Mouse (Mus musculus): Measurements from ENCODE around the gene Aoc1. TPM values are rescaled to one million over a fixed set of nuclear protein-coding genes. Genes with fewer than 3 reads are reported as not detected.

Aoc1 gene
- polyA plus RNA-seq, 1 experiment: not detected

- TF ChIP-seq GATA1 (IDR thresholded peaks at IDR 0.05; ENCODE audit: low read length): no peak
Measured at GRCm38 (mm10) chr6:48953220-48953619, 80.5 kb downstream of the Aoc1 start.

GRCm38 (mm10) chr6:48954211-48954610 is 81.5 kb downstream of the Aoc1 start:
- no peak for TF ChIP-seq GATA1 (IDR thresholded peaks at IDR 0.05; ENCODE audit: low read length)

- no peak for TF ChIP-seq GATA1 (IDR thresholded peaks at IDR 0.05; ENCODE audit: low read length)
Measured at GRCm38 (mm10) chr6:48954946-48955345, 82.2 kb downstream of the Aoc1 start.

GRCm38 (mm10) chr6:48956785-48957184 is 84.1 kb downstream of the Aoc1 start:
- TF ChIP-seq GATA1 (IDR thresholded peaks at IDR 0.05; ENCODE audit: low read length): no peak

- no peak for TF ChIP-seq GATA1 (IDR thresholded peaks at IDR 0.05; ENCODE audit: low read length)
Measured at GRCm38 (mm10) chr6:48958053-48958452, 85.4 kb downstream of the Aoc1 start.

Other genes starting within 250 kb of the Aoc1 start
- gene AI854703, start 246.1 kb upstream of the Aoc1 start, polyA plus RNA-seq (2012): 0.02 TPM in 1 of 2 replicates, not detected in the other
- not detected in 2 replicates for gene Gimap8, start 225.7 kb upstream of the Aoc1 start, polyA plus RNA-seq (2012)
- 0.32 and 0.73 TPM in 2 replicates for gene Gimap9, start 196.8 kb upstream of the Aoc1 start, polyA plus RNA-seq (2012)
- gene Gimap4, start 188.3 kb upstream of the Aoc1 start, polyA plus RNA-seq (2012): not detected in 2 replicates
- 0.06 and 0.09 TPM in 2 replicates for gene Gimap6, start 164.7 kb upstream of the Aoc1 start, polyA plus RNA-seq (2012)
- not detected in 2 replicates for gene Gm28053, start 154.3 kb upstream of the Aoc1 start, polyA plus RNA-seq (2012)
- not detected in 2 replicates for gene Gimap7, start 154.3 kb upstream of the Aoc1 start, polyA plus RNA-seq (2012)
- gene Gimap1, start 133.8 kb upstream of the Aoc1 start, polyA plus RNA-seq (2012): not detected in 2 replicates
- gene Gimap5, start 126.7 kb upstream of the Aoc1 start, polyA plus RNA-seq (2012): not detected in 2 replicates
- not detected in 2 replicates for gene Gimap3, start 102.0 kb upstream of the Aoc1 start, polyA plus RNA-seq (2012)
- 0.55 TPM in 1 of 2 replicates, not detected in the other for gene Tmem176a, start 32.0 kb upstream of the Aoc1 start, polyA plus RNA-seq (2012)
- 0.08 TPM in 1 of 2 replicates, not detected in the other for gene Tmem176b, start 31.4 kb upstream of the Aoc1 start, polyA plus RNA-seq (2012)
- not detected in 2 replicates for gene 1600015I10Rik, start 57.0 kb downstream of the Aoc1 start, polyA plus RNA-seq (2012)
- not detected in 2 replicates for gene Doxl2, start 102.1 kb downstream of the Aoc1 start, polyA plus RNA-seq (2012)
- gene Svs1, start 114.0 kb downstream of the Aoc1 start, polyA plus RNA-seq (2012): not detected in 2 replicates
- not detected in 2 replicates for gene Gpnmb, start 163.7 kb downstream of the Aoc1 start, polyA plus RNA-seq (2012)
- gene Malsu1, start 200.9 kb downstream of the Aoc1 start, polyA plus RNA-seq (2012): 51.6 and 66.7 TPM in 2 replicates